Mouse (Mus musculus) frontal cortex, adult 2 months (tissue): ENCODE data around the gene Rasl10b. TPM values are rescaled to one million over a fixed set of nuclear protein-coding genes. Genes with fewer than 3 reads are reported as not detected.

ENCODE experiments used
- DNase-seq, 2 experiments: peaks; one replicate each; pipeline ENCODE4 v3.0.0; 2022; ENCODE audit warnings: low spot score in 1 of 2; ENCODE audit errors: extremely low spot score in 1 of 2
- polyA plus RNA-seq: library from polyadenylated mRNA; depleted of rRNA; stranded (reverse); fragments of >200 nt; gene quantifications from 2 replicates; pipeline ENCODE4 v1.2.3, GENCODE M21; 2012; rRNA removed

Gene Rasl10b
- polyA plus RNA-seq, 1 experiment = 341 TPM

DNA sequence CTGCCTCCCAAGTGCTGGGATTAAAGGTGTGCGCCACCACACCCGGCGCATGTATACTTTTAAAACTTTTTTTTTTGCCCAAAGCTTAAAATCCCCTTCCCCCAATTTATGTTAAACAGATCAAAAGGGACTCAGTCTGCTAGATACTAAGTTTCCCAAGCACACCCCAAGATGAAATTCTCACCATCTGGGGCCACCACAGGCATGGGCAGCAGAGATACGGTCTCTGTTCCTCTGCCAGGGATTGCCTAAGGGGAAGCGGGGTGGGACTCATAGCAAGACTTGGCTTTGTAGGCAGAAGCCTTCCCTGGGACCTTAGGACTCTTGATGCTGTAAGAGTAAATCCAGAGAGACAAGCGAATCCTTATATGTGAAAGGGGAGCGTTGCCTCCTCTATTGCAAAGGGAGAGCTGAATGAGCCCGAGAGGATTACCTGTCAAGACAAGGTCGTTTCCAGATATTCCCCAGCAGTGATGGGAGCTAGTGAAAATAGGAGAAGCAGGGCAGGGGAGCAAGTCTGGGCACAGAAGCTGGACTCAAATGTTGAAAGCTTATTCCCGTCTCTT is 52.6 kb downstream of the Rasl10b start:
- DNase-seq = no peak

DNA sequence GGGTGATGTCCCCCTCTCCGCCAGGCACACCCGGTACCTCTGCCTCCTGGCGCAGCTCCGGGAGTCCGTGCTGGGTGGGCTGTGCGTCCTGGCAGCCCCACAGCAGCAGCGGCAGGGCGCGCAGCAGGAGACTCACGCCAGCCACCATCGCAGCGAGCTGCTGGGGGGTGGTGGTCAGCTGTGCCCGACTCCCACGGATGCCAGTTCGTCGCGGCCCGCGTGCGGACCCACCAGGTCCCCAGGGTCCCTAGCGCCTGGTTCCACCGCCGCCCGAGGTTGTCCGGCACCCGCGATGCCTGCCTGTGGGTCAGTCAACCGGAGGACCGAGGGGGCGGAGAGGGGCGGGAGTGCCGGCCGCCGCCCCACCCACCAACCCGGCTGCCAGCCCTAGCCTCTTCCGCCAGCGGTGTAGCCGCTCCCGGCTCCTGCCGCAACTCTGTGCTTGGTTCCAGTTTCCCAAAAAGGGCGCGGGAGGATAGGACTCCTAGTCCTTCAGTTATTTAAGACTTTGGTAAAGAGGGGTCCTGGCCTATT is 53.8 kb downstream of the Rasl10b start, which contains the start of gene Mmp28:
Gene Mmp28, minus strand, starts transcription at position 361 of the 534 bp plus-strand sequence.
- no peak for DNase-seq

DNA sequence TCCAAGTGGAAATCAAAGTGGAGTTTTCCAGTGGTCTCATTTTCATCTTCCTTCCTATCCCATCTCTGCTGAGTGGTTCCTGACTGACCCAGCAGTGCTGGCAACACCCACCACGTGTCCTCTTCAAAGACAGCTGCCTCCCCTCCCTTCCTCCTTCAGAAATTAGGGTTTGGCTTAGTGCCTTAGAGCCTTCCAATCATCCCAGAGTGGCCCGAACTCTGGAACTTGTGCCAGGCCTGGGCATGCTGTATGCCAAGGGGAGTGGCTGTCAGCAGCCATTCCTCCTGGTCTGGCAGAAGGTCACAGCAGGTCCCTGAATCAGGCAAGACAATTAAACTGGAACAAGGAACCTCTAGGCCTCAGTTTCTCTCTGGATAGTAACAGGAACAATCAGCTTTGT is 57.0 kb downstream of the Rasl10b start:
- DNase-seq = no peak

DNA sequence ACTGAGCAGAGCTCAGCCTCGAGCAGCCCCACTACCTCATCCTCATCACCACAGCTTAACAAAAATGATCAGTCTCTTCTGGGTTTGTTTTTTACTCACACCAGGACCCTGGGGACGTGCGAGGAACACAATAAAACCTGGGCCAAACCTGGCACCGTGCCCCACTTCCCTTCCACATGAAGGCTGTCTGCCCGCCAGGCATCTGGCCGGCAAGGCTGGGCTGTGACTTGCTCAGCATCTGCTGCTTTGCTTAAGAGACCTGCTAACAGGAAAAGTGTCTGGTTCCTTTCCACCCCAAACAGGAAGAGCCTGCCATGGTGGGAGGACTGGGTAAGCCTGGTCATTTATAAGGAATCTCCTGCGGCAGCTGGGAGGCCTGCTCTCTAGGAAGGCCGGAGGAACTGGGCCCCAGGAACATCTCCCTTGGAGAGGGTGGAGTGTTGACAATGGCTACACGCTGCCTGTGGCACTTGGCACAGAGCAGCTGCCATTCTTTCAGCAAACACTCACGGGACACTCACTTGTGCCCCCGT is 58.2 kb downstream of the Rasl10b start:
- no peak for DNase-seq

DNA sequence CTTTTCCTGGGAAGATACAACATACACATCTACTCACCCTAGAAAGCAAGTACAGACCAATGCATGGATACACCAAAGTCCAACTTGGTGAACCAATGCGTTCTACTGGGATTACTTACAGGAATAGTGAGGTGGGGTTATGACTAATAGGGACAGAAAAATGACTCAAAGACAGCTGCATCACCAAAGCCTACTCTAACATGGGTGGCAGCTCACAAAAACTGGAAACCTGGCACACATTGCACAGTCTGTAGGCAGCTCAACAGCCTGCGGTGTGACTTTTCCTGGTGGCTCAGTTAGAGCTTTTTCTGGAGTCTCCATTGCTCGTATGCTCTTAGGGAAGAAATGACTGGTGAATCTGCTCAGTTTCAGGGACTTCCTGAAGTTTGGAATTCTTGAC is 59.8 kb downstream of the Rasl10b start:
- peak in 1 of 2 experiments; percentile 35 for DNase-seq

Other genes starting within 250 kb of the Rasl10b start
- gene Slfn4, start 234.0 kb upstream of the Rasl10b start, polyA plus RNA-seq = 0.04 and 0.08 TPM in 2 replicates
- gene Slfn3, start 217.8 kb upstream of the Rasl10b start, polyA plus RNA-seq = 0.57 and 0.60 TPM in 2 replicates
- gene Slfn14, start 122.4 kb upstream of the Rasl10b start, polyA plus RNA-seq = not detected in 2 replicates
- gene Ap2b1, start 110.1 kb upstream of the Rasl10b start, polyA plus RNA-seq = 115 and 125 TPM in 2 replicates
- 7.3 and 8.7 TPM in 2 replicates for gene Pex12, start 106.6 kb upstream of the Rasl10b start, polyA plus RNA-seq
- 0.04 TPM in 1 of 2 replicates, not detected in the other for gene Gas2l2, start 20.3 kb downstream of the Rasl10b start, polyA plus RNA-seq
- gene 1700020L24Rik, start 28.5 kb downstream of the Rasl10b start, polyA plus RNA-seq = 0.60 and 0.80 TPM in 2 replicates
- gene Mmp28, start 53.9 kb downstream of the Rasl10b start, polyA plus RNA-seq = 3.6 and 3.9 TPM in 2 replicates
- gene Taf15, start 63.9 kb downstream of the Rasl10b start, polyA plus RNA-seq = 70.8 and 70.9 TPM in 2 replicates
- gene Heatr9, start 113.0 kb downstream of the Rasl10b start, polyA plus RNA-seq = not detected in 2 replicates
- gene Ccl5, start 121.4 kb downstream of the Rasl10b start, polyA plus RNA-seq = 0.69 and 1.00 TPM in 2 replicates
- gene Ccl9, start 169.5 kb downstream of the Rasl10b start, polyA plus RNA-seq = 1.8 TPM in 2 replicates
- 2.6 and 2.9 TPM in 2 replicates for gene Ccl6, start 183.9 kb downstream of the Rasl10b start, polyA plus RNA-seq
- not detected in 2 replicates for gene Rpl9-ps1, start 236.5 kb downstream of the Rasl10b start, polyA plus RNA-seq
- 1.1 and 1.3 TPM in 2 replicates for gene Ccl3, start 240.2 kb downstream of the Rasl10b start, polyA plus RNA-seq